Mouse (Mus musculus): ENCODE data around the gene Mgat5b.

- no peak for TF ChIP-seq POLR2A (IDR thresholded peaks at IDR 0.05; ENCODE audit: insufficient read depth, low read length)
- TF ChIP-seq EP300 (IDR thresholded peaks at IDR 0.05; ENCODE audit: insufficient read depth, low read depth, low read length) = no peak
- TF ChIP-seq CTCF (IDR thresholded peaks at IDR 0.05; ENCODE audit: low read depth, low read length) = no peak
Measured at GRCm38 (mm10) chr11:116905741-116906456, 12.8 kb upstream of the Mgat5b start.
